Mouse (Mus musculus) hindbrain, embryonic 12.5 days (tissue): ENCODE results near the gene Kif26b. TPM values are rescaled to one million over a fixed set of nuclear protein-coding genes. Genes with fewer than 3 reads are reported as not detected.

Source experiments
- ATAC-seq: fragments of 200-750 bp; cut with Nextera tagmentation; 2 replicates; pipeline ENCODE4 v1.8.0; 2017; ENCODE audit warnings: moderate TSS enrichment; ENCODE audit not compliant: low FRiP score
- H3K27ac ChIP-seq: fragments of 300-500 bp; sonication (generic); 2 replicates; pipeline ENCODE4 v1.5.1; 2016; ENCODE audit warnings: mild to moderate bottlenecking
- H3K27me3 ChIP-seq: fragments of 300-500 bp; sonication (generic); 2 replicates; pipeline ENCODE4 v1.6.1; 2016; ENCODE audit warnings: mild to moderate bottlenecking
- H3K36me3 ChIP-seq: fragments of 300-500 bp; sonication (generic); 2 replicates; pipeline ENCODE4 v1.6.1; 2016; ENCODE audit warnings: mild to moderate bottlenecking
- H3K4me1 ChIP-seq: fragments of 300-500 bp; sonication (generic); 2 replicates; pipeline ENCODE4 v1.6.1; 2016
- H3K4me2 ChIP-seq: fragments of 300-500 bp; sonication (generic); replicated peaks from 2 replicates; pipeline ENCODE4 v1.6.1; 2016; ENCODE audit warnings: mild to moderate bottlenecking
- H3K4me3 ChIP-seq: fragments of 300-500 bp; sonication (generic); 2 replicates; pipeline ENCODE4 v1.5.1; 2016; ENCODE audit warnings: mild to moderate bottlenecking
- H3K9ac ChIP-seq: fragments of 300-500 bp; sonication (generic); 2 replicates; pipeline ENCODE4 v1.6.1; 2016; ENCODE audit warnings: mild to moderate bottlenecking, moderate library complexity
- H3K9me3 ChIP-seq: fragments of 300-500 bp; sonication (generic); replicated peaks from 2 replicates; pipeline ENCODE4 v1.6.1; 2016; ENCODE audit warnings: mild to moderate bottlenecking
- WGBS: fragments of 180-500 bp; shearing (Covaris S2); methylation state at CpG from one replicate; pipeline ENCODE4 v1.1.7; 2016; 5-methylcytosine and 5-hydroxymethylcytosine counted together
- polyA plus RNA-seq: library from polyadenylated mRNA; unstranded; fragments of >200 nt; fragmentation: Nextera tagmentation; extraction: Ambion mirVana; gene quantifications from 2 replicates; pipeline ENCODE4 v1.2.1, GENCODE M21; 2016

Gene Kif26b
- polyA plus RNA-seq, 1 experiment from 2014 or later = 13.3 TPM

DNA sequence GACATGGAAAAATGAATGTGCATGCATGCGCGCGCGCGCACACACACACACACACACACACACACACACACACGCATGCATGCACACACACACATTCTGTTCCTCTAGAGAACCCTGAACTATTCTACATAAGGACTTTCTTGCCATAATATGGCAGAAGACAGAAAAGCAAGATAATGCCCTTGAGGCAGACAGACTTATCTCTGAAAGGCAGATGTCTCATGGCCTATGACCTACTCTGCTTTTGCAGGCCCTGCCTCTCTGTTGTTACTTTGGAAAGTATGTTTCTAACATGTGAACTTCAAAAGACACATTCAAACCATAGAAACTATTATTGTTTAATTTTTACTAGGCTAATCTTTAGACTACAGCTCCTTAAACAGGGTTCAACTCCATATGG is 255.1 kb downstream of the Kif26b start:
- H3K27ac ChIP-seq = no peak overlapping the region
- 97% methylated on average over 6 of the region's 6 CpGs for WGBS
- no peaks in the 10 kb centered on the region for H3K36me3 ChIP-seq
- H3K4me3 ChIP-seq = no peak overlapping the region
- no peak for ATAC-seq
- H3K4me1 ChIP-seq = no peaks in the 10 kb centered on the region
- H3K27me3 ChIP-seq = no peaks in the 10 kb centered on the region
- H3K9me3 ChIP-seq = no peaks in the 10 kb centered on the region
- H3K9ac ChIP-seq = no peak overlapping the region
- H3K4me2 ChIP-seq = no peak overlapping the region

GRCm38 (mm10) chr1:178791266-178791665 is 262.3 kb downstream of the Kif26b start:
- Histone ChIP-seq H3K4me3 (no peak overlapping the region), H3K9ac (no peak overlapping the region), H3K36me3 (no peaks in the 10 kb centered on the region), H3K4me2 (no peak overlapping the region), H3K27ac (no peak overlapping the region), H3K4me1 (no peaks in the 10 kb centered on the region), H3K27me3 (no peaks in the 10 kb centered on the region), H3K9me3 (no peaks in the 10 kb centered on the region)
- ATAC-seq = no peak
- WGBS = 67% methylated on average over 1 of the region's 1 CpGs

GRCm38 (mm10) chr1:178792726-178793125 is 263.8 kb downstream of the Kif26b start:
- H3K27ac ChIP-seq = no peak overlapping the region
- H3K4me1 ChIP-seq = no peaks in the 10 kb centered on the region; the same call in 1 of the 2 replicates
- H3K9ac ChIP-seq = no peak overlapping the region
- H3K36me3 ChIP-seq = no peaks in the 10 kb centered on the region
- no peaks in the 10 kb centered on the region for H3K27me3 ChIP-seq
- H3K4me2 ChIP-seq = no peak overlapping the region
- no peaks in the 10 kb centered on the region for H3K9me3 ChIP-seq
- H3K4me3 ChIP-seq = no peak overlapping the region
- ATAC-seq = no peak
- WGBS = 92% methylated on average over 5 of the region's 5 CpGs

DNA sequence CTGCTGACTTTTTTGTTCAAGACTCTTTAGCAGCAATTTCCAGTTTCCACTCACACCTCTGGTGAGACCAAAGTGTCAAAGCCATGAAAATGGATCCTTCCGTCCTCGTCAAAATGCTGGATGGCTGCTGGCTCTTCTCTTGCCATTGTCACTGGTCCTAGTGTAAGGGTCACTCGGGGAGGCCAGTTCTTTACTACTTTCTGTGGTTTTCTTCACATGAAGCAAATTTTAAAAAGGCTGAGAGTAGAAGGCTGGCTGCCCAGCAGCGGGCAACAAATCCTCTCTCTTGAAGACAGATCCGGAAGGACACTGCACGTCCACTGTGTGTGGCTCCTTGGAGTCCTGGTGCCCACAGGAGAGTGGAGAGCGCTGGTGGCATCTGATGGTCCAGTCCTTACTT is 265.9 kb downstream of the Kif26b start:
- Histone ChIP-seq H3K27ac (no peak overlapping the region), H3K9me3 (no peaks in the 10 kb centered on the region), H3K9ac (no peak overlapping the region), H3K36me3 (no peaks in the 10 kb centered on the region), H3K4me2 (no peak overlapping the region), H3K4me3 (no peak overlapping the region), H3K4me1 (peaks cover 8% of the 10 kb centered on the region), H3K27me3 (no peaks in the 10 kb centered on the region)
- no peak for ATAC-seq
- WGBS = 93% methylated on average over 7 of the region's 7 CpGs

DNA sequence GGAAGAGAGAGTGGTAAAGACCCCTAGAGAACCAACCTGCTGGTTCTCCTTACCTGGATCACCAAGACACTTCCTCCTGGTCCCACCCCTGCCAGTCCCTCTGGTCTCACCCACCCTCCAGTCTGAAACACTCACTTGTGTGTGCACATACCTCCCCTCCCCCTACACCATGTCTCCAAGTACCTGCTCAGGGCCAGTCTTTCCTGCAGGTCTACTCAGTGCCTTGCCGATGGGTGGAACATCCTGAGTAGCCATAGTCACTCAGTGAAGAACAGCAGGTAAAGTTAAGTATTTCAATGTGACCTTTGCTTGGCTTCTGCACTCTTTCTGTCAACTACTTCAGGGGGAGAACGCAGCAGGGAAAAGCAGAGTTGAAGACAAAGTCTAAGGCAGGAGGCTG is 268.5 kb downstream of the Kif26b start:
- H3K27me3 ChIP-seq = no peaks in the 10 kb centered on the region
- whole genome bisulfite sequencing = 80% methylated on average over 2 of the region's 2 CpGs
- no peaks in the 10 kb centered on the region for H3K36me3 ChIP-seq
- H3K4me2 ChIP-seq = no peak overlapping the region
- no peak overlapping the region for H3K27ac ChIP-seq
- H3K4me1 ChIP-seq = peaks cover 12% of the 10 kb centered on the region
- H3K4me3 ChIP-seq = no peak overlapping the region
- ATAC-seq = no peak
- no peaks in the 10 kb centered on the region for H3K9me3 ChIP-seq
- no peak overlapping the region for H3K9ac ChIP-seq

DNA sequence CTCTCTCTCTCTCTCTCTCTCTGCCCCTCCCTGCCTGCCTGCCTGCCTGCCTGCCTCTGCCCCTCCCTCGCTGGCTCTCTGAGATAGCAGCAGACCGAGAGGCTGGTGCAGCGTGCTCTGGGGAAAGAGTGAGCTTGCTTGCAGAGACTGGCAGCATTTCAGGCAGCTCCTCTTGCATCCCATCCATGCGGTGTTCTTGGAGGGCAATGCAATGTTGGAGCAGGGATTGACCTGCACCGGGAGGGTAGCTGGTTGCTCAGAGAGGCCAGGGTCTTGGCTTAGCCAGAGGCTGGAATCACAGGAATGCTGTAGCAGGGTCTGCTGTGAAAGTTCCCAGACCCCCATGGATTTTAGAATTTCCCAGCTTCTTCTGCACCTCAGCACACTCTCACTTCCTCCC is 269.4 kb downstream of the Kif26b start:
- peak overlapping the region; percentile 50 for H3K27ac ChIP-seq
- H3K4me2 ChIP-seq = peak overlapping the region; percentile 24
- 7% methylated on average over 5 of the region's 5 CpGs for WGBS

DNA sequence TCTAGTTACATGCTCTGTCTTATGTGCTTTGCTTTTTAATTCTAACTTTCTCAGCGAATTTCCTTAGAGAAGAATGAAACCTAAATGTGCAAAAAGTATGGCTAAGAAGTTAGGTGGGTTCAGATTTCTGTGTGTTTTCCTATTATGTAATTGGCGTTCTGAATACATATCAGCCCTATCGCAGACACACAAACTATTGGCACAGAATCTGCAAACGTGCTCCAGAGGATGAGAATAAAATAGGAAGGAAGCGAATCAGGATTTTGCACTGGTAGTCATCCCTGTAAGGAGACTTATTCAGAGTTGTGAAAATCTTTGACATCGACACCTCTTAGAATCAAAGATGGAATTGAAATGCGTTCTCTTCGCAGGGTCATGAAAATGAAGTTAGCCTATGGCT is 270.0 kb downstream of the Kif26b start:
- 74% methylated on average over 8 of the region's 8 CpGs for WGBS
- Histone ChIP-seq H3K27ac (no peak overlapping the region), H3K4me2 (peak overlapping the region; percentile 24)

More for the DNA sequence above, 269.4 kb downstream of the Kif26b start:
- no peak for ATAC-seq
- no peak overlapping the region for H3K9ac ChIP-seq
- H3K9me3 ChIP-seq = no peaks in the 10 kb centered on the region
- H3K4me1 ChIP-seq = peaks cover 14% of the 10 kb centered on the region
- no peaks in the 10 kb centered on the region for H3K36me3 ChIP-seq
- H3K4me3 ChIP-seq = peak overlapping the region; percentile 2; the same call in 1 of the 2 replicates
- H3K27me3 ChIP-seq = no peaks in the 10 kb centered on the region

DNA sequence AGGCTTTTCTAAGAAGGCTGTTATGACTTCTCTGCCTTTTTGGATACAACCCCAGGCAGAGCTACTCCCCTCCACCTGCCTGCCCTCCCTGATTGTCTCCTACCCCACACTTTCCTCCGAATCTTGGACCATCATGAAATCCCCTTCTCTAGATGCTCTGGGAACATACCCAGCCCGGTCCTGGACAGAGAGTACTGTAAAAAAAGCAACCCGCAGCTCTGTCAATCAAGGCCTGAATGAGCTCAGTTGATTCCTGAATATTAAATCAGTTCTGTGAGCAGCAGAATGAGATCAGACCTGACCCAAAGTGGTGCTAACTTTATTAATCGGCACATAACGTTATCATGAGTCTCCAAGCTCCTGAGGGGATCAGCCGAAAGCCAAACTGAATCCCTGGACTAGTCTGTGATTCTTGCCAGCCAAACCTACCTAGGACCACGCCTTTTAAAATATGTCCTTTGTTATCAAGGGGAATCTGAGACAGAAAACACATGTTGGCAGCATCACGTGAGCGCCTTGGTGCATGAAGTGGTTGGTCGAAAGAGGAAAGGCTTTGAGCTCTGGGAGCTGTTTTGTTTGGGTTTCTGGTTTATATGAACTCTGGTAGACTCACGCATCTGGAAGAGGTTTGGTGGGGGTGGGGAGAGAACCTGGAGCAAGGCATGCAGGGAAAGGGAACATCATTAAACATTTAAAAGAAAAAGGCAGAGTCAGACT is 271.1 kb downstream of the Kif26b start:
- Histone ChIP-seq H3K9ac (0 out of 2 replicates have a peak overlapping the region, but pooled peaks have one; percentile 5), H3K9me3 (no peaks in the 10 kb centered on the region), H3K4me3 (no peak overlapping the region), H3K27me3 (no peaks in the 10 kb centered on the region), H3K4me1 (peaks cover 22% of the 10 kb centered on the region), H3K4me2 (peak overlapping the region; percentile 13; the same call in 1 of the 2 replicates), H3K27ac (no peak overlapping the region), H3K36me3 (no peaks in the 10 kb centered on the region)
- no peak for ATAC-seq
- 65% methylated on average over 11 of the region's 11 CpGs for WGBS

More for the DNA sequence above, 270.0 kb downstream of the Kif26b start:
- Histone ChIP-seq H3K9ac (no peak overlapping the region), H3K9me3 (no peaks in the 10 kb centered on the region), H3K36me3 (no peaks in the 10 kb centered on the region), H3K4me3 (peak overlapping the region; percentile 2; the same call in 1 of the 2 replicates), H3K4me1 (peaks cover 18% of the 10 kb centered on the region), H3K27me3 (no peaks in the 10 kb centered on the region)
- ATAC-seq = no peak

DNA sequence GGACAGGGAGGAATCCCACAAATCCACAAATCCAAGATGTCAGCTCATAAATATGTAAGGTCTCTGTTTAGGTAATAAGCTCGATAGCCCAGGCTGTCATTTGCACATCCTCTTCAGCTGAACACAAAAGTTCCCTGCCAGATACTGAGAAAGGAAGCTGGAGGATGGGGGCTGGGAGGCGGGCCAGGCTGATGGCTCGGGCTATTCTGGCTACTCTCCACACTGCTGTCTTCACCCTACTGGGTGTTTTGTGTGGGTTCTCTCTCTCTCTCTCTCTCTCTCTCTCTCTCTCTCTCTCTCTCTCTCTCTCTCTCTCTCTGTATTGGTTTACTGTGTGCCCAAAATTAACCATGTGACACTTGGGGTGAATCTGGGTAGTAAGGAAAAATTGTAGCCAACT is 274.2 kb downstream of the Kif26b start:
- Histone ChIP-seq H3K4me2 (no peak overlapping the region), H3K4me1 (peaks cover 22% of the 10 kb centered on the region), H3K27ac (no peak overlapping the region), H3K36me3 (no peaks in the 10 kb centered on the region), H3K9me3 (no peaks in the 10 kb centered on the region), H3K27me3 (no peaks in the 10 kb centered on the region), H3K9ac (no peak overlapping the region), H3K4me3 (no peak overlapping the region)
- no peak for ATAC-seq
- 37% methylated on average over 3 of the region's 3 CpGs for WGBS

- ATAC-seq = no peak
- Histone ChIP-seq H3K27me3 (no peaks in the 10 kb centered on the region), H3K9ac (no peak overlapping the region), H3K9me3 (no peaks in the 10 kb centered on the region), H3K36me3 (no peaks in the 10 kb centered on the region), H3K27ac (no peak overlapping the region), H3K4me2 (no peak overlapping the region), H3K4me3 (no peak overlapping the region), H3K4me1 (peaks cover 21% of the 10 kb centered on the region)
- WGBS = 81% methylated on average over 6 of the region's 6 CpGs
Measured at GRCm38 (mm10) chr1:178817476-178817875, 288.6 kb downstream of the Kif26b start.

DNA sequence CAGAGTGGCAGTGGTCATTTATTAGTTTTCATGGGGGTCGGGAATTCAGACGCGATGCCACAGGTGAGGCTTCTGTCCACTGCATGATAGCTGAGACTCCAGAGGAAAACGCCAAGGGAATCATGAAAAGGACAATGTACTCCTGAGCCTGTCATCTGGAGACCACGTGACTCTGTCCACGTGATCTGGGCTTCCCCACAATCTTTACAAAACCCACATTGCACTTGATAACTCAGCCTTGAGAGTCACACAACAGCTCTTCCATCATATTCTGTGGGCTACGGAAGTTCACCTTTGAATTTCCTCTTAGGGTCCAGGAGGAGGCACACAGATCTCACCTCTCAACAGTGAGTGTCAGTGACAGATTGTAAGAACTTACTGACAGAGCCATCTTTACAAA is 290.1 kb downstream of the Kif26b start:
- Histone ChIP-seq H3K4me3 (no peak overlapping the region), H3K9ac (no peak overlapping the region), H3K36me3 (no peaks in the 10 kb centered on the region), H3K27me3 (no peaks in the 10 kb centered on the region), H3K9me3 (no peaks in the 10 kb centered on the region), H3K4me2 (no peak overlapping the region), H3K27ac (no peak overlapping the region), H3K4me1 (peaks cover 20% of the 10 kb centered on the region)
- 92% methylated on average over 7 of the region's 7 CpGs for WGBS
- ATAC-seq = no peak

DNA sequence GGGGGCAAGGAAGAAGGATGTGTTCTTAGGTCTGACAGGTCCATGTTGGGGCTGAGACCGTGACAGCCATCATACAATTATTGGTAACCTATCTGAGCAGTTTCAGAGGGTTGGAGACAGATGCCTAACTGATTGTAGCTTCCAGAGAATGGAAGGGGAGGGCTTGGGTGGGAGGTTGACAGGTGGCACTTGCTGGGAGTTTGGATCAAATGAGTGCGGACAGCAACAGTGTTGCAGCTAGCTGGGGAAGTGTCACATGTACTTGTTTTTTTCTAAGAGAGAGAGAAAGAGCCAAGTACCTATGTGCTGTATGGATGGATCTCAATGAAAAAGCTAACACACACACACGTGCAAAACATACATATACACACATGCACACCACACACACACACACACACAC is 291.2 kb downstream of the Kif26b start:
- WGBS = 82% methylated on average over 3 of the region's 3 CpGs
- ATAC-seq = no peak
- Histone ChIP-seq H3K27ac (no peak overlapping the region), H3K9ac (no peak overlapping the region), H3K4me2 (no peak overlapping the region), H3K4me1 (peaks cover 11% of the 10 kb centered on the region), H3K27me3 (no peaks in the 10 kb centered on the region), H3K9me3 (no peaks in the 10 kb centered on the region), H3K36me3 (no peaks in the 10 kb centered on the region), H3K4me3 (no peak overlapping the region)
